Comparison of ENCODE assay signal across 20 mouse cellular contexts in genomic region chr19:56653292-56653691, GRCm38 (mm10).
DNase-seq lines count a peak whose midpoint lies in the region; ATAC-seq and TF ChIP-seq lines count a peak whose summit lies in the region.
"Had no signal": no experiment of that assay in that cellular context is flagged by ENCODE, and none has a peak within 500 bp of the region (broad histone marks: within the 10 kb centered on the region; RNA-seq: fewer than 3 reads in every experiment).

No protein-coding gene starts in this region.

- WGBS in heart, embryonic 12.5 days = 71% methylated on average over 9 of the region's 9 CpGs
- WGBS in kidney, postnatal 0 days = 62% methylated on average over 9 of the region's 9 CpGs
- WGBS in embryonic facial prominence, embryonic 15.5 days = 61% methylated on average over 9 of the region's 9 CpGs
- 30% methylated on average over 9 of the region's 9 CpGs for WGBS in midbrain, embryonic 14.5 days

- H3K9me3 ChIP-seq in heart, embryonic 12.5 days (replicated peaks) = peaks cover 5% of the 10 kb centered on the region; the same call in 1 of the 2 replicates
- H3K9me3 ChIP-seq in kidney, postnatal 0 days (replicated peaks; ENCODE audit: low read length) = no peaks in the 10 kb centered on the region
- no peaks in the 10 kb centered on the region for H3K9me3 ChIP-seq in embryonic facial prominence, embryonic 15.5 days (replicated peaks)
- no peaks in the 10 kb centered on the region for H3K9me3 ChIP-seq in midbrain, embryonic 14.5 days (ENCODE audit: control insufficient read depth, low read length)
- H3K9me3 ChIP-seq: limb, embryonic 15.5 days had no signal

- no peak overlapping the region for H3K4me3 ChIP-seq in heart, embryonic 12.5 days
- H3K4me3 ChIP-seq in kidney, postnatal 0 days (replicated peaks; ENCODE audit: low read depth, low read length) = no peak overlapping the region
- H3K4me3 ChIP-seq in embryonic facial prominence, embryonic 15.5 days (replicated peaks) = no peak overlapping the region
- H3K4me3 ChIP-seq in midbrain, embryonic 14.5 days (replicated peaks; ENCODE audit: low read depth, low read length) = no peak overlapping the region

- TF ChIP-seq CTCF in kidney, postnatal 0 days (IDR thresholded peaks at IDR 0.05; ENCODE audit: low read depth) = no peak

- no peak for ATAC-seq in heart, embryonic 12.5 days (ENCODE audit: insufficient number of reproducible peaks, low FRiP score)
- ATAC-seq in kidney, postnatal 0 days (replicated peaks; ENCODE audit: low FRiP score, low read depth) = no peak
- ATAC-seq in embryonic facial prominence, embryonic 15.5 days (ENCODE audit: insufficient number of reproducible peaks, low FRiP score, low TSS enrichment, low read depth) = no peak
- no peak; the same call in 1 of the 2 replicates for ATAC-seq in midbrain, embryonic 14.5 days (ENCODE audit: low FRiP score, low TSS enrichment)
- no peak for ATAC-seq in frontal cortex, adult (ENCODE audit: low TSS enrichment)
- ATAC-seq: activated CD4-positive, CD25-positive, alpha-beta regulatory T cell, adult 4 months; inflammation-experienced regulatory T-cells, adult 6 months had no signal

- no peak overlapping the region for H3K9ac ChIP-seq in heart, embryonic 12.5 days
- no peak overlapping the region for H3K9ac ChIP-seq in kidney, postnatal 0 days (ENCODE audit: low read depth, low read length)
- H3K9ac ChIP-seq in embryonic facial prominence, embryonic 15.5 days = no peak overlapping the region
- H3K9ac ChIP-seq in midbrain, embryonic 14.5 days (replicated peaks; ENCODE audit: low read length) = no peak overlapping the region
- H3K9ac ChIP-seq: limb, embryonic 15.5 days had no signal

- peak overlapping the region; percentile 52; the same call in 1 of the 2 replicates for H3K4me2 ChIP-seq in heart, embryonic 12.5 days
- H3K4me2 ChIP-seq in kidney, postnatal 0 days (ENCODE audit: low read length) = peak overlapping the region; percentile 44; the same call in 1 of the 2 replicates
- peak overlapping the region; percentile 39; the same call in 1 of the 2 replicates for H3K4me2 ChIP-seq in embryonic facial prominence, embryonic 15.5 days (replicated peaks)
- H3K4me2 ChIP-seq in midbrain, embryonic 14.5 days (ENCODE audit: low read length) = peak overlapping the region; percentile 40; the same call in 1 of the 2 replicates

- H3K27me3 ChIP-seq in heart, embryonic 12.5 days (replicated peaks) = no peaks in the 10 kb centered on the region
- H3K27me3 ChIP-seq in kidney, postnatal 0 days (ENCODE audit: insufficient read depth, low read length) = 0 out of 2 replicates have a peak, but pooled peaks cover 11% of the 10 kb centered on the region
- no peaks in the 10 kb centered on the region for H3K27me3 ChIP-seq in embryonic facial prominence, embryonic 15.5 days
- no peaks in the 10 kb centered on the region for H3K27me3 ChIP-seq in midbrain, embryonic 14.5 days (ENCODE audit: control insufficient read depth, insufficient read depth, low read length)
- H3K27me3 ChIP-seq: limb, embryonic 15.5 days had no signal

- no peak for DNase-seq in heart, postnatal 4 days
- DNase-seq in kidney, postnatal 0 days (ENCODE audit: low spot score) = no peak
- DNase-seq in kidney, postnatal 25 days = no peak
- no peak for DNase-seq in midbrain, embryonic 14.5 days
- no peak for DNase-seq in layer of hippocampus, postnatal 14 days (ENCODE audit: low spot score in 2 of 2)
- DNase-seq: adrenal gland, postnatal 25 days; cerebellum, adult 18-20 months; cerebellum, postnatal 36 days; kidney, postnatal 14 days; layer of hippocampus, adult 9-11 months; lung, postnatal 14 days; right cerebral cortex, postnatal 25 days; thymus, adult 18-20 months had no signal

- H3K27ac ChIP-seq in heart, embryonic 12.5 days (ENCODE audit: poor library complexity, severe bottlenecking) = no peak overlapping the region
- H3K27ac ChIP-seq in kidney, postnatal 0 days = no peak overlapping the region
- no peak overlapping the region for H3K27ac ChIP-seq in embryonic facial prominence, embryonic 15.5 days (replicated peaks)
- H3K27ac ChIP-seq in midbrain, embryonic 14.5 days (replicated peaks; ENCODE audit: low read depth, low read length) = no peak overlapping the region
- H3K27ac ChIP-seq: hindbrain, embryonic 10.5 days; limb, embryonic 15.5 days had no signal

- H3K4me1 ChIP-seq in heart, embryonic 12.5 days (replicated peaks) = peaks cover 16% of the 10 kb centered on the region
- H3K4me1 ChIP-seq in kidney, postnatal 0 days (replicated peaks; ENCODE audit: insufficient read depth, low read length) = no peaks in the 10 kb centered on the region
- H3K4me1 ChIP-seq in embryonic facial prominence, embryonic 15.5 days = peaks cover 18% of the 10 kb centered on the region
- H3K4me1 ChIP-seq in midbrain, embryonic 14.5 days (ENCODE audit: control insufficient read depth, insufficient read depth, low read length) = peaks cover 13% of the 10 kb centered on the region; the same call in 1 of the 2 replicates

- no peaks in the 10 kb centered on the region for H3K36me3 ChIP-seq in heart, embryonic 12.5 days
- H3K36me3 ChIP-seq in kidney, postnatal 0 days (ENCODE audit: insufficient read depth, low read length) = no peaks in the 10 kb centered on the region
- no peaks in the 10 kb centered on the region for H3K36me3 ChIP-seq in embryonic facial prominence, embryonic 15.5 days
- H3K36me3 ChIP-seq in midbrain, embryonic 14.5 days (ENCODE audit: control insufficient read depth, insufficient read depth, low read length) = no peaks in the 10 kb centered on the region
- H3K36me3 ChIP-seq: hindbrain, embryonic 10.5 days; limb, embryonic 15.5 days had no signal
